Mouse (Mus musculus) embryonic facial prominence, embryonic 12.5 days (tissue): Measurements from ENCODE around the gene Tppp. TPM values are rescaled to one million over a fixed set of nuclear protein-coding genes. Genes with fewer than 3 reads are reported as not detected.
"Not testable (repeated sequence)": the region's sequence is repeated elsewhere in the genome, so short reads cannot be mapped to it uniquely, and the experiment has no call there.

Source experiments
- ATAC-seq: fragments of 200-750 bp; cut with Nextera tagmentation; 2 replicates; pipeline ENCODE4 v1.8.0; 2017; ENCODE audit not compliant: insufficient number of reproducible peaks, insufficient read depth, low FRiP score, low TSS enrichment
- H3K27ac ChIP-seq: fragments of 300-500 bp; sonication (generic); 2 replicates; pipeline ENCODE4 v1.5.1; 2016; ENCODE audit warnings: mild to moderate bottlenecking
- H3K27me3 ChIP-seq: fragments of 300-500 bp; sonication (generic); 2 replicates; pipeline ENCODE4 v1.6.1; 2016; ENCODE audit warnings: mild to moderate bottlenecking, moderate library complexity
- H3K36me3 ChIP-seq: fragments of 300-500 bp; sonication (generic); 2 replicates; pipeline ENCODE4 v1.6.1; 2016; ENCODE audit warnings: mild to moderate bottlenecking
- H3K4me1 ChIP-seq: fragments of 300-500 bp; sonication (generic); 2 replicates; pipeline ENCODE4 v1.6.1; 2016
- H3K4me2 ChIP-seq: fragments of 300-500 bp; sonication (generic); replicated peaks from 2 replicates; pipeline ENCODE4 v1.6.1; 2016; ENCODE audit warnings: mild to moderate bottlenecking, moderate library complexity
- H3K4me3 ChIP-seq: fragments of 300-500 bp; sonication (generic); 2 replicates; pipeline ENCODE4 v1.5.1; 2016; ENCODE audit warnings: mild to moderate bottlenecking
- H3K9ac ChIP-seq: fragments of 300-500 bp; sonication (generic); 2 replicates; pipeline ENCODE4 v1.6.1; 2016; ENCODE audit warnings: mild to moderate bottlenecking, moderate library complexity
- H3K9me3 ChIP-seq: fragments of 300-500 bp; sonication (generic); 2 replicates; pipeline ENCODE4 v1.6.1; 2016; ENCODE audit warnings: mild to moderate bottlenecking, moderate library complexity
- WGBS: fragments of 180-500 bp; shearing (Covaris S2); methylation state at CpG from one replicate; pipeline ENCODE4 v1.1.7; 2016; 5-methylcytosine and 5-hydroxymethylcytosine counted together
- polyA plus RNA-seq: library from polyadenylated mRNA; unstranded; fragments of >200 nt; fragmentation: Nextera tagmentation; extraction: Ambion mirVana; gene quantifications from 2 replicates; pipeline ENCODE4 v1.2.1, GENCODE M21; 2016

Gene Tppp
- polyA plus RNA-seq, 1 experiment from 2014 or later: 1.1 TPM

- H3K4me1 ChIP-seq: no peaks in the 10 kb centered on the region
- WGBS: 82% methylated on average over 1 of the region's 1 CpGs
- no peaks in the 10 kb centered on the region for H3K9me3 ChIP-seq
- H3K4me2 ChIP-seq: no peak overlapping the region
- no peak overlapping the region for H3K9ac ChIP-seq
- H3K4me3 ChIP-seq: no peak overlapping the region
- no peaks in the 10 kb centered on the region for H3K27me3 ChIP-seq
- no peak for ATAC-seq
- H3K27ac ChIP-seq: no peak overlapping the region
- H3K36me3 ChIP-seq: no peaks in the 10 kb centered on the region
Measured at GRCm38 (mm10) chr13:74063340-74064050, 54.3 kb downstream of the Tppp start.

DNA sequence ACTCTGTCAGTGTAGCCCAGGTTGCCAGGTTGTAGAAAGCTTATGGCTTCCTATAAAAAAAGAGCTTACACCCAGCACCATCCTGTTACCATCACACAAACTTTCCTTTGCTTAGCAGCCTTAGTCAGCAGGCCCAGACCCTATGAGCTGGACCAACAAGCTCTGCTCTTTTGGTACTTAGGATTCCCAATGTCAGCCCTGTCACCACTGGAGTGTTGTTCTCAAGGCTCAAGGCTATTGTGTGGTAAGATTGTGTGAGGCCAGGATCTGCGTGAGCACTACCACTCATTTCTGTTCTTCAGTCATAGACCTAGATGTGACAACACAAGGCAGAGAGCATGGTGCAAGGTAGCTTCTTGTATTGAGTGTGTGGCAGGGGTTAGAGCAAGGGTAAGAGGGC, 57.4 kb downstream of the Tppp start:
- Histone ChIP-seq H3K27ac (no peak overlapping the region), H3K9me3 (no peaks in the 10 kb centered on the region), H3K4me3 (no peak overlapping the region), H3K4me1 (no peaks in the 10 kb centered on the region), H3K4me2 (no peak overlapping the region), H3K27me3 (no peaks in the 10 kb centered on the region), H3K9ac (no peak overlapping the region), H3K36me3 (no peaks in the 10 kb centered on the region)
- 82% methylated on average over 1 of the region's 1 CpGs for WGBS
- no peak for ATAC-seq

DNA sequence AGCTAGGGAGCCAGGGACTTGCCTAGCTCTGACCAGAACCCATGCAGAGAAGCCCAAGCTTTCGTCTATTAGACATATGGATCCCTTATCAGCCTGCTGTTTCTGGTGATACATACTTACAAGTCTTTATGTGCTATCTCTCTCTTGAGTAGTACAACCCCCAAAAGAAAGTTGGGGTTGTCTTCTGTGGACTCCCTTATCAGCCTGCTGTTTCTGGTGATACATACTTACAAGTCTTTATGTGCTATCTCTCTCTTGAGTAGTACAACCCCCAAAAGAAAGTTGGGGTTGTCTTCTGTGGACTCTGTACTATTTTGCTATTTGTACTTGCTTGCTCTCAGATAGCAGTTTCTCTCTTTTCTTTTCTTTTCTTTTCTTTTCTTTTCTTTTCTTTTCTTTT, 62.0 kb downstream of the Tppp start:
- ATAC-seq: not testable (repeated sequence)

DNA sequence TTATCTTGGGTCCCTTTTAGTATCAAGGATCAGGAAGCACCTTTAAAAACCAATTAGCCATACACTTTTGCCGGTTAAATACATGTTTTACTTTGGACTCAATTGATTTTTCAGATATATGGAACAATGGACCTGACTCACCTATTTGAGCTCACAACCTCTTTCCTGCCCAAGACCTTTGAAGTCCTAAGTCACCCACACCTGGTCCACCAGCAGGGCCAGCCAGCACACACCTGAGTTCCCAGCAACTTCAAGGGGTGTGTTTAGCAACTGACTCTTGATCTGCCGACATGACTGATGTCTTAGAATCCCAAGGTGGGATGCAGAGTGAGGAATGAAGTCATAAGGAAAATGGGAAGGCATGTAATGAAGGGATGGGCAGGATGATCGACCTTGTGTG, 62.5 kb downstream of the Tppp start:
- Histone ChIP-seq H3K36me3 (no peaks in the 10 kb centered on the region), H3K4me1 (no peaks in the 10 kb centered on the region), H3K4me3 (no peak overlapping the region), H3K27ac (no peak overlapping the region), H3K9me3 (no peaks in the 10 kb centered on the region), H3K9ac (no peak overlapping the region), H3K27me3 (no peaks in the 10 kb centered on the region), H3K4me2 (no peak overlapping the region)
- 72% methylated on average over 3 of the region's 3 CpGs for WGBS
- no peak for ATAC-seq

More for the DNA sequence above, 62.0 kb downstream of the Tppp start:
- H3K9ac ChIP-seq, H3K4me2 ChIP-seq, H3K4me3 ChIP-seq, H3K27ac ChIP-seq, H3K36me3 ChIP-seq, H3K9me3 ChIP-seq, H3K4me1 ChIP-seq, H3K27me3 ChIP-seq: not testable (repeated sequence)
- WGBS: 68% methylated on average over 1 of the region's 1 CpGs

- no peaks in the 10 kb centered on the region for H3K9me3 ChIP-seq
- no peaks in the 10 kb centered on the region for H3K27me3 ChIP-seq
- no peak overlapping the region for H3K4me2 ChIP-seq
- 89% methylated on average over 7 of the region's 7 CpGs for WGBS
- no peak for ATAC-seq
- H3K27ac ChIP-seq: no peak overlapping the region
- no peaks in the 10 kb centered on the region for H3K4me1 ChIP-seq
- no peak overlapping the region for H3K9ac ChIP-seq
- no peak overlapping the region for H3K4me3 ChIP-seq
- H3K36me3 ChIP-seq: no peaks in the 10 kb centered on the region
Measured at GRCm38 (mm10) chr13:74073369-74073768, 64.2 kb downstream of the Tppp start.

Other genes starting within 250 kb of the Tppp start
- 25.2 and 27.7 TPM in 2 replicates for gene Nkd2, start 161.8 kb upstream of the Tppp start, polyA plus RNA-seq
- gene Trip13, start 71.6 kb upstream of the Tppp start, polyA plus RNA-seq: 45.5 and 48.4 TPM in 2 replicates
- 65.4 and 66.6 TPM in 2 replicates for gene Brd9, start 71.6 kb upstream of the Tppp start, polyA plus RNA-seq
- not detected in 2 replicates for gene Zdhhc11, start 45.6 kb upstream of the Tppp start, polyA plus RNA-seq
- gene Cep72, start 52.9 kb downstream of the Tppp start, polyA plus RNA-seq: 19.7 and 20.0 TPM in 2 replicates
- not detected in 2 replicates for gene Slc9a3, start 112.0 kb downstream of the Tppp start, polyA plus RNA-seq
- 78.3 and 79.8 TPM in 2 replicates for gene Exoc3, start 199.3 kb downstream of the Tppp start, polyA plus RNA-seq